Mouse (Mus musculus) gastrocnemius, adult 8-10 months (tissue): ENCODE data around the gene Sytl2. TPM values are rescaled to one million over a fixed set of nuclear protein-coding genes. Genes with fewer than 3 reads are reported as not detected.
A peak's percentile ranks its signal among the peaks of the same experiment; 100 is the strongest.

ENCODE experiments used
- DNase-seq, 2 experiments: peaks; one replicate each; pipeline ENCODE4 v3.0.0; 2022; ENCODE audit warnings: low spot score in 2 of 2
- total RNA-seq, 4 experiments: library from RNA; stranded (reverse); gene quantifications; 2 replicates each; pipeline ENCODE4 v1.2.4; 2022

Gene Sytl2
- total RNA-seq: 1 to 10 TPM; 2.1 to 3.8 (median 3.1) TPM

GRCm38 (mm10) chr7:90301942-90302646 lies at the start of gene Sytl2:
TSS of gene Sytl2 (plus strand) at chr7:90302252.
- peak; percentile 5 to 28 for DNase-seq

- DNase-seq: no peak
Measured at GRCm38 (mm10) chr7:90252946-90253345, 49.1 kb upstream of the Sytl2 start.

- DNase-seq: no peak
Measured at GRCm38 (mm10) chr7:90258701-90259100, 43.4 kb upstream of the Sytl2 start.

GRCm38 (mm10) chr7:90259899-90260298 lies 42.2 kb upstream of the Sytl2 start:
- no peak for DNase-seq

- no peak for DNase-seq
Measured at GRCm38 (mm10) chr7:90261902-90262599, 40.0 kb upstream of the Sytl2 start.

GRCm38 (mm10) chr7:90265289-90265970 lies 36.6 kb upstream of the Sytl2 start, which contains the start of gene Ccdc83:
TSS of gene Ccdc83 (minus strand) at chr7:90265777.
- peak; percentile 70 to 75 for DNase-seq

GRCm38 (mm10) chr7:90270141-90270540 lies 31.9 kb upstream of the Sytl2 start:
- DNase-seq: no peak

GRCm38 (mm10) chr7:90274561-90275100 lies 27.4 kb upstream of the Sytl2 start:
- no peak for DNase-seq

- DNase-seq: no peak
Measured at GRCm38 (mm10) chr7:90277246-90277645, 24.8 kb upstream of the Sytl2 start.

GRCm38 (mm10) chr7:90277769-90278168 lies 24.3 kb upstream of the Sytl2 start:
- DNase-seq: no peak

- no peak for DNase-seq
Measured at GRCm38 (mm10) chr7:90279136-90279535, 22.9 kb upstream of the Sytl2 start.

- no peak for DNase-seq
Measured at GRCm38 (mm10) chr7:90280274-90280875, 21.7 kb upstream of the Sytl2 start.

- no peak for DNase-seq
Measured at GRCm38 (mm10) chr7:90280878-90281277, 21.2 kb upstream of the Sytl2 start.

GRCm38 (mm10) chr7:90281759-90282546 lies 20.1 kb upstream of the Sytl2 start:
- DNase-seq: no peak

- no peak for DNase-seq
Measured at GRCm38 (mm10) chr7:90282786-90283185, 19.3 kb upstream of the Sytl2 start.

- no peak for DNase-seq
Measured at GRCm38 (mm10) chr7:90284793-90285192, 17.3 kb upstream of the Sytl2 start.

GRCm38 (mm10) chr7:90291885-90292284 lies 10.2 kb upstream of the Sytl2 start:
- no peak for DNase-seq

- no peak for DNase-seq
Measured at GRCm38 (mm10) chr7:90302647-90303552, 848 bp downstream of the Sytl2 start.

GRCm38 (mm10) chr7:90306079-90306478 lies 4.0 kb downstream of the Sytl2 start:
- DNase-seq: no peak

GRCm38 (mm10) chr7:90306968-90307367 lies 4.9 kb downstream of the Sytl2 start:
- no peak for DNase-seq
